Mouse (Mus musculus) lung, postnatal 0 days (tissue): ENCODE measurements at regions not wholly inside any gene's neighbourhood (a gene's known extent, or its start where the extent isn't known, plus 50 kb on each side); places are given as distances from the start of the nearest gene placed in this dataset.
A peak's percentile ranks its signal among the peaks of the same experiment; 100 is the strongest.
"Not testable (repeated sequence)": the region's sequence is repeated elsewhere in the genome, so short reads cannot be mapped to it uniquely, and the experiment has no call there.

Experiments used
- ATAC-seq: fragments of 200-750 bp; cut with Nextera tagmentation; 2 replicates; pipeline ENCODE4 v1.8.0; 2017; ENCODE audit warnings: moderate library complexity
- DNase-seq: peaks from one replicate; pipeline ENCODE4 v3.0.0-alpha.2; 2016; ENCODE audit warnings: low spot score
- H3K27ac ChIP-seq: fragments of 300-500 bp; sonication (generic); 2 replicates; pipeline ENCODE4 v1.5.1; 2014; ENCODE audit warnings: antibody characterized with exemption, mild to moderate bottlenecking, low read length, mixed read lengths
- H3K27me3 ChIP-seq: fragments of 300-500 bp; sonication (generic); replicated peaks from 2 replicates; pipeline ENCODE4 v1.6.1; 2014; ENCODE audit warnings: low read length, mixed read lengths; ENCODE audit not compliant: insufficient read depth
- H3K36me3 ChIP-seq: fragments of 300-500 bp; sonication (generic); 2 replicates; pipeline ENCODE4 v1.6.1; 2014; ENCODE audit warnings: low read length, mixed read lengths; ENCODE audit not compliant: insufficient read depth
- H3K4me1 ChIP-seq: fragments of 300-500 bp; sonication (generic); 2 replicates; pipeline ENCODE4 v1.6.1; 2014; ENCODE audit warnings: antibody characterized with exemption, low read depth, low read length, mixed read lengths; ENCODE audit not compliant: insufficient read depth
- H3K4me2 ChIP-seq: fragments of 300-500 bp; sonication (generic); replicated peaks from 2 replicates; pipeline ENCODE4 v1.6.1; 2014; ENCODE audit warnings: low read depth, mild to moderate bottlenecking, low read length, moderate library complexity, mixed read lengths
- H3K4me3 ChIP-seq: fragments of 300-500 bp; sonication (generic); 2 replicates; pipeline ENCODE4 v1.5.1; 2014; ENCODE audit warnings: low read depth, low read length
- H3K9ac ChIP-seq: fragments of 300-500 bp; sonication (generic); replicated peaks from 2 replicates; pipeline ENCODE4 v1.6.1; 2014; ENCODE audit warnings: low read depth, mild to moderate bottlenecking
- H3K9me3 ChIP-seq: fragments of 300-500 bp; sonication (generic); 2 replicates; pipeline ENCODE4 v1.6.1; 2016; ENCODE audit warnings: low read length, mixed read lengths
- CTCF ChIP-seq: IDR thresholded peaks from 2 replicates; pipeline ENCODE4 v1.5.1; 2016; ENCODE audit warnings: antibody characterized with exemption, mild to moderate bottlenecking
- EP300 ChIP-seq: IDR thresholded peaks from 2 replicates; pipeline ENCODE4 v1.6.1; 2016; ENCODE audit warnings: antibody characterized with exemption, mild to moderate bottlenecking, control low read depth
- WGBS: fragments of 180-500 bp; shearing (Covaris S2); extraction: QIAGEN DNeasy Blood & Tissue Kit; methylation state at CpG from one replicate; pipeline ENCODE4 v1.1.7; 2014; 5-methylcytosine and 5-hydroxymethylcytosine counted together

GRCm38 (mm10) chr3:16533643-16534042 is 527.4 kb upstream of the Gm5150 start:
- Histone ChIP-seq H3K27ac (no peak overlapping the region), H3K9me3 (no peaks in the 10 kb centered on the region), H3K4me2 (no peak overlapping the region), H3K27me3 (no peaks in the 10 kb centered on the region), H3K9ac (no peak overlapping the region), H3K4me3 (no peak overlapping the region), H3K36me3 (no peaks in the 10 kb centered on the region), H3K4me1 (no peaks in the 10 kb centered on the region)
- TF ChIP-seq CTCF (no peak), EP300 (no peak)
- ATAC-seq (no peak), DNase-seq (no peak)

GRCm38 (mm10) chr3:16527511-16527910 is 521.3 kb upstream of the Gm5150 start:
- WGBS, result 72% methylated on average over 6 of the region's 6 CpGs
- not testable (repeated sequence) for DNase-seq, H3K9ac ChIP-seq, H3K4me3 ChIP-seq, H3K27me3 ChIP-seq, H3K27ac ChIP-seq, H3K9me3 ChIP-seq, ATAC-seq, H3K4me2 ChIP-seq, H3K36me3 ChIP-seq, H3K4me1 ChIP-seq

GRCm38 (mm10) chr3:16488431-16488830 is 482.2 kb upstream of the Gm5150 start:
- H3K4me2 ChIP-seq, ATAC-seq, H3K4me1 ChIP-seq, H3K27me3 ChIP-seq, H3K9ac ChIP-seq, DNase-seq, H3K4me3 ChIP-seq, H3K9me3 ChIP-seq, H3K27ac ChIP-seq, H3K36me3 ChIP-seq: not testable (repeated sequence)
- 69% methylated on average over 3 of the region's 3 CpGs for WGBS

- Histone ChIP-seq H3K4me3 (no peak overlapping the region), H3K4me1 (no peaks in the 10 kb centered on the region), H3K27me3 (no peaks in the 10 kb centered on the region), H3K9me3 (no peaks in the 10 kb centered on the region), H3K9ac (no peak overlapping the region), H3K4me2 (no peak overlapping the region), H3K36me3 (no peaks in the 10 kb centered on the region), H3K27ac (no peak overlapping the region)
- no peak for ATAC-seq
- TF ChIP-seq CTCF (no peak), EP300 (no peak)
- no peak for DNase-seq
- WGBS, result 85% methylated on average over 1 of the region's 1 CpGs
Observed at GRCm38 (mm10) chr3:16482750-16483149, 476.5 kb upstream of the Gm5150 start.

- no peak for DNase-seq
- no peaks in the 10 kb centered on the region for H3K36me3 ChIP-seq
- no peaks in the 10 kb centered on the region for H3K27me3 ChIP-seq
- WGBS, result 62% methylated on average over 1 of the region's 1 CpGs
- no peak overlapping the region for H3K27ac ChIP-seq
- no peak for ATAC-seq
- H3K4me3 ChIP-seq, result no peak overlapping the region
- H3K4me1 ChIP-seq, result no peaks in the 10 kb centered on the region
- no peak overlapping the region for H3K9ac ChIP-seq
- no peaks in the 10 kb centered on the region for H3K9me3 ChIP-seq
- no peak overlapping the region for H3K4me2 ChIP-seq
- TF ChIP-seq CTCF, result no peak
- TF ChIP-seq EP300, result no peak
Observed at GRCm38 (mm10) chr3:16471360-16471759, 465.1 kb upstream of the Gm5150 start.

- Histone ChIP-seq H3K4me1 (no peaks in the 10 kb centered on the region), H3K9me3 (no peaks in the 10 kb centered on the region), H3K27me3 (no peaks in the 10 kb centered on the region), H3K4me3 (no peak overlapping the region), H3K36me3 (no peaks in the 10 kb centered on the region), H3K27ac (no peak overlapping the region), H3K4me2 (no peak overlapping the region), H3K9ac (no peak overlapping the region)
- DNase-seq (peak; percentile 37), ATAC-seq (no peak)
- WGBS, result 16% methylated on average over 9 of the region's 9 CpGs
- TF ChIP-seq CTCF, result peak; percentile 74
- no peak for TF ChIP-seq EP300
Observed at GRCm38 (mm10) chr3:16466388-16466787, 460.2 kb upstream of the Gm5150 start.

GRCm38 (mm10) chr3:16465357-16465756 is 459.1 kb upstream of the Gm5150 start:
- ATAC-seq (peak; percentile 66), DNase-seq (peak; percentile 50)
- Histone ChIP-seq H3K4me1 (no peaks in the 10 kb centered on the region), H3K4me2 (no peak overlapping the region), H3K36me3 (no peaks in the 10 kb centered on the region), H3K9ac (no peak overlapping the region), H3K27ac (no peak overlapping the region), H3K9me3 (no peaks in the 10 kb centered on the region), H3K4me3 (no peak overlapping the region), H3K27me3 (no peaks in the 10 kb centered on the region)
- TF ChIP-seq CTCF (no peak), EP300 (no peak)
- 36% methylated on average over 3 of the region's 3 CpGs for WGBS
